Mouse (Mus musculus): ENCODE results near the gene Gm9.
"Not testable (repeated sequence)": the region's sequence is repeated elsewhere in the genome, so short reads cannot be mapped to it uniquely, and the experiment has no call there.

Gene Gm9

DNA sequence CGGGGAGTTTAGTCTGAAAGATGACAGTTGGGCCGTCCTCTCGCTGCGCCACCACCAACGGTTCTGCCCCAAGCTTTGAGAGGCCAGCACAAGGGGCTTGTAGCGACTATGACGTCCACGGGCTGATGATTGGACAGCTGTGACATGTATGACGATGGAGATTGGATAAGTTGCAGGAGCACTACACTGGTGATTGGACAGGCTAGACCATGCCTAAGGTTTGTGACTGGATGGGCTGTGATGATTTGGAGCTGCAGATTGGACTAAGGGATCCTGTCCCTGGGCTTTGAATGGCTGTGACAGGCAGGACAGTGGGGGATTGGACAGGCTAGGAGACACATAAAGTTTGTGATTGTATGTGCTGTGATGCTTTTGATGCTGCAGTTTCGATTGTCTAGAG is at the start of gene Gm9:
Gene Gm9, minus strand, starts transcription at position 101 of the 400 bp plus-strand sequence.
- DNase-seq (ENCODE audit: low spot score): no peak

GRCm38 (mm10) chrX:37249619-37250018 is 38.8 kb upstream of the Gm9 start, which contains the start of gene Rhox3a:
TSS of gene Rhox3a (plus strand) at chrX:37249919.
- DNase-seq (ENCODE audit: low spot score): not testable (repeated sequence)

DNA sequence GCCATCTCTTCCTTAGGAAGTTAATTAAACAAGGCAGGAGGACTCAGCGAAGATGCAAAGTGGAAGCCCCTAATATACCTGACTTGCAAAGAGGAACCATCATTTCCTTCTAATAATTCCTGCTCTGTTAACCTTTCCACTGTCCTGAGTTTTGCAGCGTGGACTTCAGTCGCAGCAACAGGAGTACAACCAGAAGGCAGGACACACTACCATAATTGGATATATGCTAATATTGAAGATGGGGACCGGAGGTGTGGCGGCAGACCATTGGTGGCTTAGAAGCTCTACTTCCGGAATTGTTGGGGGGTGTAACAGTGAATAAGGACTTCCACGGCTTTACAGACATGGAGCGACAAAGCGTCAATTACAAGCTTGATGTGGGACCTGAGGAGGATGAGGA is 33.8 kb upstream of the Gm9 start, which contains the start of gene Rhox2a:
Gene Rhox2a, plus strand, starts transcription at position 301 of the 400 bp plus-strand sequence.
- DNase-seq (ENCODE audit: low spot score): not testable (repeated sequence)

- not testable (repeated sequence) for DNase-seq (ENCODE audit: low spot score)
These were observed 11.3 kb upstream of the Gm9 start, which contains the start of gene Rhox1 for GRCm38 (mm10) chrX:37222158-37222557. TSS of gene Rhox1 (minus strand) at chrX:37222258.

GRCm38 (mm10) chrX:37198676-37199075 is 12.2 kb downstream of the Gm9 start:
- no peak for DNase-seq (ENCODE audit: low spot score)

GRCm38 (mm10) chrX:37191744-37192379 is 19.0 kb downstream of the Gm9 start:
- DNase-seq (ENCODE audit: low spot score): no peak

GRCm38 (mm10) chrX:37191105-37191743 is 19.6 kb downstream of the Gm9 start, which contains the start of the genes Ndufa1 and Rnf113a1:
TSS of gene Ndufa1 (minus strand) at chrX:37191163.
TSS of gene Rnf113a1 (plus strand) at chrX:37191245.
- DNase-seq (ENCODE audit: low spot score): peak; percentile 79

GRCm38 (mm10) chrX:37190755-37191104 is 20.1 kb downstream of the Gm9 start:
- no peak for DNase-seq (ENCODE audit: low spot score)

GRCm38 (mm10) chrX:37184401-37184800 is 26.4 kb downstream of the Gm9 start:
- not testable (repeated sequence) for DNase-seq (ENCODE audit: low spot score)

- DNase-seq (ENCODE audit: low spot score): no peak
These were observed 42.1 kb downstream of the Gm9 start, which contains the start of gene Akap14 for GRCm38 (mm10) chrX:37168742-37169141. TSS of gene Akap14 (minus strand) at chrX:37168842.

- no peak for DNase-seq (ENCODE audit: low spot score)
These were observed 43.8 kb downstream of the Gm9 start for GRCm38 (mm10) chrX:37167085-37167484.

DNA sequence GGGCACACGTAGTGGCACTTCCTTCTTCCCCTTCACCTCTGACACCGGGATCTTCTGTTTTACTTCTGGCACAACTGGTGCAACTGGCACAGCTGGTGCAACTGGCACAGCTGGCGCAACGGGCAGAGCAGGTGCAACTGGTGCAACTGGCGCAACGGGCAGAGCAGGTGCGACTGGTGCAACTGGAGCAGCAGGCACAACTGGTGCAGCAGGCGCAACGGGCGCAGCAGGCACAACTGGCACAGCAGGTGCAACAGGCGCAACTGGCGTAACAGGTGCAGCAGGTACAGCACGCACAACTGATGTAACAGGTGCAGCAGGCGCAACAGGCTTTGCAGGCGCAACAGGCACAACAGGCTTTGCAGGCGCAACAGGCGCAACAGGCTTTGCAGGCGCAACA is 47.7 kb downstream of the Gm9 start:
- DNase-seq (ENCODE audit: low spot score): no peak

GRCm38 (mm10) chrX:37161169-37161568 is 49.7 kb downstream of the Gm9 start:
- no peak for DNase-seq (ENCODE audit: low spot score)
